ENCODE assay signal across 9 mouse cellular contexts in genomic region chr11:8545798-8546197, GRCm38 (mm10).
A peak's percentile ranks its signal among the peaks of the same experiment; 100 is the strongest.
DNase-seq lines count a peak whose midpoint lies in the region; ATAC-seq and TF ChIP-seq lines count a peak whose summit lies in the region.
"Had no signal": no experiment of that assay in that cellular context is flagged by ENCODE, and none has a peak within 500 bp of the region (broad histone marks: within the 10 kb centered on the region; RNA-seq: fewer than 3 reads in every experiment).

No protein-coding gene starts in this region.

- WGBS in liver, postnatal 0 days (ENCODE audit: insufficient replicate concordance) = 71% methylated on average over 1 of the region's 1 CpGs
- 98% methylated on average over 1 of the region's 1 CpGs for WGBS in bone marrow, adult 2 months
- 96% methylated on average over 1 of the region's 1 CpGs for WGBS in limb, embryonic 10.5 days
- 93% methylated on average over 1 of the region's 1 CpGs for WGBS in kidney, embryonic 14.5 days

- H3K4me3 ChIP-seq in liver, postnatal 0 days (ENCODE audit: low read depth, low read length) = no peak overlapping the region
- no peak overlapping the region for H3K4me3 ChIP-seq in bone marrow, adult 2 months (replicated peaks; ENCODE audit: control insufficient read depth, low read depth, low read length)
- H3K4me3 ChIP-seq in limb, embryonic 10.5 days = no peak overlapping the region
- no peak overlapping the region for H3K4me3 ChIP-seq in kidney, embryonic 14.5 days (ENCODE audit: low read length)

- no peak for ATAC-seq in liver, postnatal 0 days
- ATAC-seq in kidney, embryonic 14.5 days (ENCODE audit: low FRiP score, low TSS enrichment) = no peak

- no peaks in the 10 kb centered on the region for H3K27me3 ChIP-seq in liver, postnatal 0 days (ENCODE audit: insufficient read depth, low read length)
- no peaks in the 10 kb centered on the region for H3K27me3 ChIP-seq in limb, embryonic 10.5 days (ENCODE audit: low read depth, poor library complexity, severe bottlenecking)
- H3K27me3 ChIP-seq in kidney, embryonic 14.5 days (ENCODE audit: control insufficient read depth, insufficient read depth, low read length) = no peaks in the 10 kb centered on the region

- no peak for TF ChIP-seq EP300 in liver, postnatal 0 days (IDR thresholded peaks at IDR 0.05; ENCODE audit: low read depth)

- H3K4me1 ChIP-seq in liver, postnatal 0 days (ENCODE audit: insufficient read depth) = no peaks in the 10 kb centered on the region
- no peaks in the 10 kb centered on the region for H3K4me1 ChIP-seq in bone marrow, adult 2 months (ENCODE audit: control insufficient read depth, insufficient read depth, low read length)
- no peaks in the 10 kb centered on the region for H3K4me1 ChIP-seq in limb, embryonic 10.5 days
- H3K4me1 ChIP-seq in kidney, embryonic 14.5 days (ENCODE audit: control insufficient read depth, insufficient read depth, low read length) = no peaks in the 10 kb centered on the region

- peak; percentile 50 for DNase-seq in liver, postnatal 0 days
- DNase-seq in liver = no peak
- DNase-seq in limb, embryonic 10.5 days (ENCODE audit: low spot score) = peak; percentile 45
- peak; percentile 40 for DNase-seq in testis, postnatal 14 days (ENCODE audit: low spot score)
- DNase-seq in layer of hippocampus, postnatal 14 days (ENCODE audit: low spot score in 2 of 2) = no peak
- DNase-seq: cerebellum, postnatal 25 days; kidney, adult 18-20 months had no signal

- peak; percentile 70 for TF ChIP-seq CTCF in liver, postnatal 0 days (IDR thresholded peaks at IDR 0.05; ENCODE audit: low read depth)
- TF ChIP-seq CTCF in bone marrow, adult 2 months (IDR thresholded peaks at IDR 0.05; ENCODE audit: control insufficient read depth, insufficient read depth, low read length) = peak; percentile 59; the same call in 1 of the 2 replicates

- H3K36me3 ChIP-seq in liver, postnatal 0 days (replicated peaks; ENCODE audit: insufficient read depth, low read length) = peaks cover 9% of the 10 kb centered on the region
- peaks cover 88% of the 10 kb centered on the region for H3K36me3 ChIP-seq in limb, embryonic 10.5 days
- peaks cover 42% of the 10 kb centered on the region; the same call in 1 of the 2 replicates for H3K36me3 ChIP-seq in kidney, embryonic 14.5 days (ENCODE audit: control insufficient read depth, insufficient read depth, low read length)

- H3K9me3 ChIP-seq in liver, postnatal 0 days (ENCODE audit: low read length) = no peaks in the 10 kb centered on the region
- no peaks in the 10 kb centered on the region for H3K9me3 ChIP-seq in limb, embryonic 10.5 days (replicated peaks)
- no peaks in the 10 kb centered on the region for H3K9me3 ChIP-seq in kidney, embryonic 14.5 days (ENCODE audit: control insufficient read depth, low read length)

- no peak overlapping the region for H3K27ac ChIP-seq in liver, postnatal 0 days (ENCODE audit: low read depth)
- no peak overlapping the region for H3K27ac ChIP-seq in bone marrow, adult 2 months (ENCODE audit: control insufficient read depth, insufficient read depth, low read depth, low read length, poor library complexity)
- H3K27ac ChIP-seq in limb, embryonic 10.5 days = no peak overlapping the region
- no peak overlapping the region for H3K27ac ChIP-seq in kidney, embryonic 14.5 days (ENCODE audit: low read depth, low read length)

- no peak overlapping the region for H3K4me2 ChIP-seq in liver, postnatal 0 days (ENCODE audit: low read depth, low read length)
- H3K4me2 ChIP-seq in kidney, embryonic 14.5 days (replicated peaks; ENCODE audit: low read depth, low read length) = no peak overlapping the region

- H3K9ac ChIP-seq in liver, postnatal 0 days (replicated peaks) = no peak overlapping the region
- no peak overlapping the region for H3K9ac ChIP-seq in kidney, embryonic 14.5 days (ENCODE audit: low read depth, low read length)

- TF ChIP-seq POLR2A in bone marrow, adult 2 months (IDR thresholded peaks at IDR 0.05; ENCODE audit: borderline replicate concordance, control insufficient read depth, low read depth, low read length) = no peak

Comparison
In these comparisons a context has a peak if more than half of its experiments do, and no peak if none do; other contexts are left out.
1. DNase-seq: peak in liver, postnatal 0 days (single experiment), limb, embryonic 10.5 days (single experiment) and testis, postnatal 14 days (single experiment); none in liver (single experiment) and layer of hippocampus, postnatal 14 days (0 of 2).